Comparison of ENCODE assay signal across 8 mouse cellular contexts in genomic region chr8:111642939-111643263, GRCm38 (mm10). TPM values are rescaled to one million over a fixed set of nuclear protein-coding genes. Genes with fewer than 3 reads are reported as not detected.
DNase-seq lines count a peak whose midpoint lies in the region; ATAC-seq and TF ChIP-seq lines count a peak whose summit lies in the region.

No protein-coding gene starts in this region.

- no peak for TF ChIP-seq CTCF in lung, postnatal 0 days (IDR thresholded peaks at IDR 0.05)

- DNase-seq in lung, postnatal 0 days (ENCODE audit: low spot score) = peak; percentile 15
- DNase-seq in lung, adult 18-20 months = no peak
- DNase-seq in forebrain, embryonic 10.5 days (ENCODE audit: extremely low spot score, low spot score) = no peak
- DNase-seq in liver, embryonic 11.5 days (ENCODE audit: low spot score) = peak; percentile 45
- no peak for DNase-seq in thymus, postnatal 4 days
- DNase-seq in cerebellum, adult 18-20 months = no peak
- no peak for DNase-seq in ovary, postnatal 10 days (ENCODE audit: low spot score)

- no peaks in the 10 kb centered on the region for H3K27me3 ChIP-seq in lung, postnatal 0 days (replicated peaks; ENCODE audit: insufficient read depth, low read length)
- H3K27me3 ChIP-seq in forebrain, embryonic 10.5 days (ENCODE audit: poor library complexity, severe bottlenecking) = no peaks in the 10 kb centered on the region
- no peaks in the 10 kb centered on the region for H3K27me3 ChIP-seq in liver, embryonic 11.5 days (replicated peaks; ENCODE audit: control insufficient read depth, insufficient read depth, low read length)
- H3K27me3 ChIP-seq in stomach, embryonic 15.5 days (replicated peaks) = no peaks in the 10 kb centered on the region

- ATAC-seq in lung, postnatal 0 days = peak; percentile 2; the same call in 1 of the 2 replicates
- peak; percentile 34 for ATAC-seq in liver, embryonic 11.5 days (replicated peaks; ENCODE audit: low FRiP score)
- peak; percentile 37; the same call in 1 of the 2 replicates for ATAC-seq in stomach, embryonic 15.5 days (ENCODE audit: insufficient read depth, low FRiP score, low read depth)

- H3K4me3 ChIP-seq in lung, postnatal 0 days (ENCODE audit: low read depth, low read length) = peak overlapping the region; percentile 70
- peak overlapping the region; percentile 85 for H3K4me3 ChIP-seq in forebrain, embryonic 10.5 days
- H3K4me3 ChIP-seq in liver, embryonic 11.5 days (ENCODE audit: low read depth, low read length) = peak overlapping the region; percentile 79
- peak overlapping the region; percentile 58 for H3K4me3 ChIP-seq in stomach, embryonic 15.5 days (replicated peaks)

- no peaks in the 10 kb centered on the region for H3K9me3 ChIP-seq in lung, postnatal 0 days (ENCODE audit: low read length)
- no peaks in the 10 kb centered on the region for H3K9me3 ChIP-seq in forebrain, embryonic 10.5 days
- no peaks in the 10 kb centered on the region for H3K9me3 ChIP-seq in liver, embryonic 11.5 days (ENCODE audit: control insufficient read depth, low read length)
- H3K9me3 ChIP-seq in stomach, embryonic 15.5 days = no peaks in the 10 kb centered on the region

- H3K9ac ChIP-seq in lung, postnatal 0 days (replicated peaks; ENCODE audit: low read depth) = peak overlapping the region; percentile 75
- H3K9ac ChIP-seq in liver, embryonic 11.5 days (ENCODE audit: low read depth, low read length) = peak overlapping the region; percentile 11
- no peak overlapping the region; the same call in 1 of the 2 replicates for H3K9ac ChIP-seq in stomach, embryonic 15.5 days

- H3K27ac ChIP-seq in lung, postnatal 0 days (ENCODE audit: low read length) = peak overlapping the region; percentile 58; the same call in 1 of the 2 replicates
- peak overlapping the region; percentile 99 for H3K27ac ChIP-seq in forebrain, embryonic 10.5 days
- H3K27ac ChIP-seq in liver, embryonic 11.5 days (ENCODE audit: low read depth, low read length) = peak overlapping the region; percentile 98
- peak overlapping the region; percentile 98 for H3K27ac ChIP-seq in stomach, embryonic 15.5 days

- WGBS in lung, postnatal 0 days = 8% methylated on average over 5 of the region's 5 CpGs
- 16% methylated on average over 5 of the region's 5 CpGs for WGBS in forebrain, embryonic 10.5 days
- 6% methylated on average over 5 of the region's 5 CpGs for WGBS in liver, embryonic 11.5 days
- 9% methylated on average over 5 of the region's 5 CpGs for WGBS in stomach, embryonic 15.5 days

- H3K4me2 ChIP-seq in lung, postnatal 0 days (replicated peaks; ENCODE audit: low read depth, low read length) = peak overlapping the region; percentile 60
- peak overlapping the region; percentile 68 for H3K4me2 ChIP-seq in liver, embryonic 11.5 days
- peak overlapping the region; percentile 61 for H3K4me2 ChIP-seq in stomach, embryonic 15.5 days

- TF ChIP-seq EP300 in lung, postnatal 0 days (IDR thresholded peaks at IDR 0.05) = no peak

- peaks cover 5% of the 10 kb centered on the region; the same call in 1 of the 2 replicates for H3K4me1 ChIP-seq in lung, postnatal 0 days (ENCODE audit: insufficient read depth, low read depth, low read length)
- peaks cover 15% of the 10 kb centered on the region for H3K4me1 ChIP-seq in forebrain, embryonic 10.5 days
- peaks cover 22% of the 10 kb centered on the region for H3K4me1 ChIP-seq in liver, embryonic 11.5 days (replicated peaks; ENCODE audit: control insufficient read depth, insufficient read depth, low read length)
- H3K4me1 ChIP-seq in stomach, embryonic 15.5 days = peaks cover 7% of the 10 kb centered on the region; the same call in 1 of the 2 replicates

- no peaks in the 10 kb centered on the region for H3K36me3 ChIP-seq in lung, postnatal 0 days (ENCODE audit: insufficient read depth, low read length)
- peaks cover 20% of the 10 kb centered on the region for H3K36me3 ChIP-seq in forebrain, embryonic 10.5 days (replicated peaks)
- H3K36me3 ChIP-seq in liver, embryonic 11.5 days (ENCODE audit: control insufficient read depth, insufficient read depth, low read length) = no peaks in the 10 kb centered on the region
- H3K36me3 ChIP-seq in stomach, embryonic 15.5 days = no peaks in the 10 kb centered on the region

RNA-seq across cellular contexts. Expression of gene Zfp1, which starts 0.3 kb away (rescaled TPM):
- polyA plus RNA-seq in lung, postnatal 0 days (2015; fragmentation: Nextera tagmentation; extraction: Ambion mirVana) = 11.1 and 11.5 TPM in 2 replicates
- polyA plus RNA-seq in forebrain, embryonic 10.5 days (2016; fragmentation: Nextera tagmentation; extraction: Ambion mirVana) = 23.0 and 24.3 TPM in 2 replicates
- 14.2 and 15.6 TPM in 2 replicates for polyA plus RNA-seq in liver, embryonic 11.5 days (2014; fragmentation: Nextera tagmentation; extraction: Ambion mirVana)
- polyA plus RNA-seq in stomach, embryonic 15.5 days (2015; fragmentation: Nextera tagmentation; extraction: Ambion mirVana) = 17.7 and 19.8 TPM in 2 replicates

RNA-seq across cellular contexts. Expression of gene Ldhd, which starts 12.7 kb away (rescaled TPM):
- 1.6 and 1.7 TPM in 2 replicates for polyA plus RNA-seq in lung, postnatal 0 days (2015; fragmentation: Nextera tagmentation; extraction: Ambion mirVana)
- 0.14 TPM in 1 of 2 replicates, not detected in the other for polyA plus RNA-seq in forebrain, embryonic 10.5 days (2016; fragmentation: Nextera tagmentation; extraction: Ambion mirVana)
- 0.10 and 0.16 TPM in 2 replicates for polyA plus RNA-seq in liver, embryonic 11.5 days (2014; fragmentation: Nextera tagmentation; extraction: Ambion mirVana)
- 1.2 and 1.7 TPM in 2 replicates for polyA plus RNA-seq in stomach, embryonic 15.5 days (2015; fragmentation: Nextera tagmentation; extraction: Ambion mirVana)

RNA-seq across cellular contexts. Expression of gene Ctrb1, which starts 47.9 kb away (rescaled TPM):
- not detected in 2 replicates for polyA plus RNA-seq in lung, postnatal 0 days (2015; fragmentation: Nextera tagmentation; extraction: Ambion mirVana)
- not detected in 2 replicates for polyA plus RNA-seq in forebrain, embryonic 10.5 days (2016; fragmentation: Nextera tagmentation; extraction: Ambion mirVana)
- not detected in 2 replicates for polyA plus RNA-seq in liver, embryonic 11.5 days (2014; fragmentation: Nextera tagmentation; extraction: Ambion mirVana)
- polyA plus RNA-seq in stomach, embryonic 15.5 days (2015; fragmentation: Nextera tagmentation; extraction: Ambion mirVana) = 3,283 and 4,119 TPM in 2 replicates

Comparison
In these comparisons a context has a peak if more than half of its experiments do, and no peak if none do; other contexts are left out.
1. DNase-seq: peak in lung, postnatal 0 days (single experiment) and liver, embryonic 11.5 days (single experiment); none in lung, adult 18-20 months (0 of 2), forebrain, embryonic 10.5 days (single experiment), thymus, postnatal 4 days (single experiment), cerebellum, adult 18-20 months (0 of 2) and ovary, postnatal 10 days (single experiment).
2. RNA of gene Ctrb1, which starts 47.9 kb away (polyA plus RNA-seq): 3,283 to 4,119 TPM in stomach, embryonic 15.5 days; not detected in lung, postnatal 0 days, not detected in forebrain, embryonic 10.5 days and not detected in liver, embryonic 11.5 days; every median in the first group is over 1,000 times any median in the second.
3. Peak in every context shown above with its lines, with median percentiles within 50 percentile points of each other: ATAC-seq, H3K27ac ChIP-seq, H3K4me2 ChIP-seq and H3K4me3 ChIP-seq.